Mouse (Mus musculus) kidney, adult 11 months (tissue): ENCODE results near the gene Zrsr1.

Source experiments
- DNase-seq: peaks from one replicate; pipeline ENCODE4 v3.0.0; 2022

Zrsr1 gene

DNA sequence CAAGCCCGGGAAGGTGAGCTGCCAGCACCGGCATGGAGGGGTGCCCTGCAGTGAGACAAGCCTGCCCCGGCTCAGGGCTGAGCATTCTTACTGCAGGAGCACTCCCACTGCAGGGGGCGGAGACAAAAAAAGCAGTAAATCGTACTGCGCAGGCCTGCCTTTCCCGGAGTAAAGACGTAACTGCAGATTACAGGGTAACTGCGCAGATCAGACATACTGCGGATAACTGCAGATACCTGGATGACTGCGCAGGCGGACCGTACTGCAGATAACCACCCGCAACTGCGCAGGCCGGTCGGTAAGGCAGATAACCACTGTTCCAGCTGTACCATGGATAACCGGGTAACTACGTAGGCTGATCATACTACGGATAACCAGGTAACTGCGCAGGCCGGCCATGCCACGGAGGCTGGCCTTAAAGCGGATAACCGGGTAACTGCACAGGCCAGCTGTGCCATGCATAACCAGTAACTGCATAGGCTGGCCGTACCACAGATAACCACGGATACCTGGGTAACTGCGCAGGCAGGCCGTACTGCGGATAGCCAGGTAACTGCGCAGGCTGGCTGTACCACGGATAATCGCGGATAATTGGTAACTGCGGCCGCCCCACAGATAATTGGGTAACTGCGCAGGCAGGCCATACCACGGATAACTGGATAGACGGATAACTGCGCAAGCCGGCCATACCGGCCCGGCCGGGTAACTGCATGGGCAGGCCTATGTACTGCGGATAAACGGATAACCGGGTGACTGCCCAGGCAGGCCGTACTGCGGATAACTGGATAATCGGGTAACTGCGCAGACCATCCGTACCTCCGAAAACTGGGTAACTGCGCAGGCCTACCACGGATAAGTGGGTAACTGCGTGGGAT, at the start of gene Zrsr1:
TSS of gene Zrsr1 (plus strand) at position 171 of the 875 bp plus-strand sequence.
- peak; percentile 85 for DNase-seq

DNA sequence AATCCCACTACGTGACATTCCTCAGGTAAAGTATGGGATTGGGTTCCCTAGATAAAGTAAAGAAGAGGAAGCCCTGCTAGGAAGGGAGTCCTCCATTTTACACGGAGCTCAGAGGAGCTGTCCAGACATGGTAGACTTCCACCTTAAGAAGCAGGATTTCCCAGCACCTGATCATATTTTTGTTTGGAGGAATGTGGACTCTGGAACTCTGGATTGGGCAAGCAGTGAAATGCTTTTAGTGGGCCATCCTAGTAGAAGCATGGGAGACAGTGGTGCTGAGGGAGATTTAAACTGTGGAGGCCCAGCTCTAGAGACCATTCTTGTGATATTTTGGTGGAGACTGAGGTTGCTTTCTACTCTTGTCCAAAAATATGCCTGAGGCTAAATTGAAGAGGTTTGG, 49.3 kb upstream of the Zrsr1 start:
- no peak for DNase-seq

DNA sequence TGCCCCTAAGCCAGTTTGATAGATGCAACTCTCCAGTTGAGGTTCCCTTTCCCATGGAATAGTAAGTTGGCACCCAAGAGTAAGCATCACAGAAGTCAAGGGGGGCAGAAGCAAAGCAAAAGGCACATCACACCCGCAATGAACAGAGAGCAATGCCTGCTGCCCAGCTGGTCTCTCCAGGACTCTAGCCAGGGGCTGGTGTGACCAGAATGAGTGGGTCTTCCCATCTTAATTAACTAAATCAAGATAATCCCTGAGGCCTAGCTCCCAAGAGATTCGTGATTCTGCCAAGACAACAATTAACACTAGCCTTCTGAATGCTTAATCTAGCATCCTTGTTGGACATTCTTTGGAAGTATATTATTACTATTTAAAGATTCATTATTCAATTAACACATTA, 48.2 kb upstream of the Zrsr1 start:
- DNase-seq: no peak

DNA sequence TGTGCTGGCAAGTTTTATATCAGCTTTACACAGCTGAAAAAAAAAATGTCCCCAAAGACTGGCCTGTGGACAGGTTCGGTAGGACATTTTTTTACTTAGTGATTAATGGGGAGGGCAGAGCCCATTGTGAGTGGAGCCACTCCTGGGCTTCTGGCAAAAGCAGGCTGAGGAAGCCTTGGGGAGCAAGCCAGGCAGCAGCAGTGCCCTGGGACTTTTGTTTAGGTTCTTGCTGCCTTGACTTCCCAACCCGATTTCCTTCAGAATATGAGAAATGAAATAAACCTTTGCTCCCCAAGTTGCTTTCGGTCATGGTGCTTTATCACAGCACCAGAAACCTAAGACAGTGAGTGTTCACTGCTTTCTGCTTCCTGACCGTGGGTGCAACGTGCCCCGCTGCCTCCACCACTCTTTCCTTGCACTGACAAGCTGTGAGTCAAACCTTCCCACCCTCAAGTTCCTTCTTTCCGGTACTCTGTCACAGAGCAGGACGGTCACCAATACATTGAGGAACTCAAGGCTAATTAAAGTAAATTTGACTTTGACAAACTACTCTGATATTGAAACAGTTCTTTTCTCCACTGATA, 43.1 kb upstream of the Zrsr1 start:
- no peak for DNase-seq

DNA sequence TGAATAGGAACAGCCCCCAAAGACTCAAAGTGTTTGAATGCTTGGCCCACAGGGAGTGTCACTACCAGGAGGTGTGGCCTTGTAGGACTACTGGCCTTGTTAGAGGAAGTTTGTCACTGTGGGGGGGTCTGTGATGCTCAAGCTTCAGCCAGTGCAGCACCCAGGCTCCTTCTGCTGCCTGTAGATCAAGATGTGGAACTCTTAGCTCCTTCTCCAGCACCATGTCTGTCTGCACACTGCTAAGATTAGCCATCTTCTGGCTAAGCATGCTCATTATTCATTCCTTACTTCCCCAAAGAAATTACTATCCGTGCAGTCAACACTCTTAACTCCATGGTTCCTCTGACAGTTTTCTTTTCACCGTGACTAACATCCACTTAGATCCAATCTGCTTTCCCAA, 41.7 kb upstream of the Zrsr1 start:
- no peak for DNase-seq

DNA sequence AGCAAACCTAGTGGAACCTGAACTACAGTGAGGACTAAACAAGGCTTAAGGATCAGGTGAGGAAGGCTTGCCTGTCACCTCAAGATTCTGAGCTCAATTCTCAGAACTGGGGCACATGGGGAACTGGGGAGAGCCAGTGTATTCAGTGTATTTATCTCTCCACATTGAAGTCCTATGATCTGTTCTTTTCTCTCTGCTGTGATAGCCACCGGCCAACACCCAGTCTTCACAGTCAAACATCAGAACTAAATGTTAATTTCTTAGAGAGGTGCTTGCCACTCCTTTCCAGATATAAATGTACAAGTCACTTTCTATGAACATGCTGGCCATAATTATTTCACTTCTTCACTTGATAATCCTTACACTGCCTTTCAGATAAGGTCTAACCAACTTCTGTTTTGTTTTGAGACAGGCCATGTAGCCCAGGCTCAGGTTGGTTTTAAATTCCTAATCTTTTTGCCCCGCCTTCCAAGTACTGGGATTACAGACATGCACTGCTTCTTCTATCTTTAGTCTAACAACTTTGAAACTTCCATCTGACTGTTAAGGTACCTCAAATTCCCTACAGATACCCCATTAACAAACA, 40.4 kb upstream of the Zrsr1 start:
- DNase-seq: no peak

DNA sequence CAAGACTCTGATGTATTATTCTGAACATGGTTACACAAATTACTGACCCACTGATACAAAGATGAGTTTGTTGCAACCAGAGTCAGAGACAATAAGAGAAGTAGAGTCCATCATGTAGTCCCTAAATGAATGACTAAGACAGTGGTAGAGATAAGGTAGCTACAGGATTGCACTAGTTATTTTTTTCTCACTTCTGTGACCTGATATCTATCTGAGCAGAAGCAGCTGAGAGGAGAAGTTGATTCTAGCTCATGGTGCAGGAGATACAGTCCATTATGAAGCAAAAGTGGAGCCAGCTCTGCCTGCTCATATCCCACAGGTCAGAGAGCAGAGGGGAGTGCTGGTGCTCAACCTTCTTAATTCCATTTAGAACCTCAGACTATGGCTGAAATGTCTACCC, 39.6 kb upstream of the Zrsr1 start:
- no peak for DNase-seq

DNA sequence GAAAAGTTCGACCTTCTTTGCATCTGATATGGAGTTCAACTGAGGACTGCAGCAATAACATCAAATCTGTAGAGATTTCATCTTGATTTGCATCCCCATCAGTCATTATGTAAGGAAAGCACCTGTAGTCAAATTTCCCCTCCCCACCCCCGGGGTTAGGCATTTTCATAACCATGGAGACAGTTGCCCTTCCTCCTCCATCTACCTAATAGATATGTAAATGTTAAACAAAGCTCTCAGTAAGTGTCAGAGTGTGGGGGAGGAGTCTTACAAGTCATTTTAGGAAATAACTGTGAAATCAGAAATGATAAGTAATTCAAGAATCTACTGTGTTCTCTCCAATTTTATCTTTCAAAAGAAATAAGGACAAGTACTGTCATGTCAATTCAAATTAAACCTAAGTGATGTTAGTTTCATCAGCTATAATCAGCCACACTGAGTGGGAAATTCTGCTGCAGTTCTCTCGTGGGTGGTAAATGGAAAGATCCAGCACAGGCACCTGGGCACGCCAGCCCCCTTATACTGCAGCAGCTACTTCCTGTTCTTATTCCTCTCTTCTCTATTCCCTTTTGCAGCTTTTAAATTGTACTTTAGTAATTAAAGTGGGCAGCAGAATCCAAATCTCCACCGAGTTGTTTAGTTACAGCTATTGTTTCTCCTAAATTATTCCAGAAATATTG, 35.2 kb upstream of the Zrsr1 start:
- no peak for DNase-seq

DNA sequence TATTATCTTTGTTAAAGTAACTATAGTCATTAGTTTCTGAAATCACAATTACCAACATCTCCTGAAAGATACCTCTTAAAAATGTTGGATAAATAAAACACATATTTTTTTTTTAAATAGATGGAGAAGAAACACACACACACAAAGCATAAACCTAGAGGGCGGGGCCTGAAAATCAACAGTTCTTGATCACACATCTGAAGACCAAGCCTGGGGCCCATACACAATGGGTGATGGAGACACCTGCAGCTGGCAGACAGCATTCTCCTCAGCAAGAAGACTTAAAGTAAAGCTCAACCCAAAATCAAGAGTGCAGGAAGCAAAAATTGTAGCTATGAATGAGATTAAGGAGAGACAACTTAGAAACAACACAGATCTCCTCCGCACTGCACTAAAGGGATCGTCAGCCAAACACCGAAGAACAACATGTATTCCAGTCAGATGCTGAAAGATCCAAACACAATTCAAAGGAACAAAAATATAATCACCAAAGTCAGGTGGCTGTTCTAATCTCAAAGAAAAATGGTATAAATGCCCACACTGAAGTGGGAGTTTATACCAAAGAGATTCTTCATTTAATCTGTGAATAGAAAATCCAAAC, 34.0 kb upstream of the Zrsr1 start:
- no peak for DNase-seq

DNA sequence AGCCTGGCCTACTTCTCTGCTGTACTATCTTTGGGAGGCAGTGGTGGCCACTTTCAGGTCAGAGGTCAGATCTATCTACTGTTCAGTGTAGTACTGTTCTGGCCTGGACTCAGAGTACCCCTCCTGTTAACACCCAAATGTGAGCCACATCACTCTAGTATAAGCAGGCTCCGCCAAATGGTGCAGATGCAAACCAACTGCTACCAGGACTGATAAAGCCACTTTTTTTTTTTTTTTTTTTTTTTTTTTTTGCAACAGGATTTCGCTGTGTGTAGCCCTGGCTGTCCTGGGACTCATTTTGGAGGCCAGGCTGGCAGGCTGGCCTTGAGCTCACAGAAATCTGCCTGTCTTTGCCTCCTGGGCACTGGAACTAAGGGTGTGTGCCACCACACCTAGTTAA, 32.8 kb upstream of the Zrsr1 start:
- no peak for DNase-seq

DNA sequence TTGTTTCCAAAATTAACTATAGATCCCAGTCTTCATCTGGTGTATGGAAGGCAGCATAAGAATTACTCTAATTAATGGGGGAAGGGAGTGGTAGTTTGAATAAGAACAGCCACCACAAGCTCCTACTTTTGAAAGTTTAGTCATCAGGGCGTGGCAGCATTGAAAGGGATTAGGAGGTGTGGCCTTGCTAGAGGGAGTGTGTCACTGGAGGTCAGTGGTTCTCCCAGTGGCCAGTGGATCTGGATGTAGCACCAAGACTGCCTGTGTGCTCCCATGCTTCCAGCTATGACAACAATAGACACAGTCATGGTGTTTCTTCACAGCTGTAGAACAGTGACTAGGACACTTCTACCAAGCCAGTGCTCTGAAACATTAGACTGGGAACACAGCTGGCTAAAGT, 22.7 kb upstream of the Zrsr1 start:
- no peak for DNase-seq

DNA sequence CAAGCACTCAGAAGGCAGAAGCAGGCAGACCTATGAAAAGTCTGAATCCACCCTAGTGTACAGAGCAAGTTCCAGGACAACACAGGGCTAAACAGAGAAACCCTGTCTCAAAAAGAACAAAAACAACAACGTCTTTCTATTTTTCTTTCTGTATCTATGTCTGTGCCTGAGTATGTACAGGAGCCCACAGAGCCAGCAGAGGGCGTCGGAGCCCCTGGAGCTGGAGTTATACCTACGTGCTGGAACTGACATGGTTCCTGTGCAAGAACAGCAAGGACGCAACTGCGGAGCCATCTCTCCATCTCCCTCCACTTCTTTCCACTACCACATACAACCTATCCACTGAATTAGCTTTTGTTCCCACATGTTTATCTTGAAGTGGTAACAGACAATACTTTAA, 21.7 kb upstream of the Zrsr1 start:
- no peak for DNase-seq

DNA sequence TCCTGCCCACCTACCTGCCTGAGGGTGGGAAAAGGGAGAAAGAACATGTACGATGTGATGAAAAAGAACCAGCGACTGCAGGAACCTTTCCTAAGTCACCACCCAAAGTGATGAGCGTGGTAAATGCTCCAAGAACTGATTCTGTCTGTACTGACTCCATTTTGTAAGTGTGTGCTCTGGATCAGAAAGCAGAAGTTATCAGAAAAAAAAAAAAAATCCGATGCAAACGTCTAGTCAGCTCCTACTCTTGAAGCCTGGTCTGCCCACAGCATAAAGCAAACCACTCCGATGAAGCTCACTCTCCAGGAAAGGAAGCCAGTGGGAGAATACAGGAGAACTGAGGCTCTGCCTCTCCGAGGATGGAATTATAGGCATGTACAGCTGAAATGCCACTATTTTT, 19.1 kb upstream of the Zrsr1 start:
- no peak for DNase-seq

DNA sequence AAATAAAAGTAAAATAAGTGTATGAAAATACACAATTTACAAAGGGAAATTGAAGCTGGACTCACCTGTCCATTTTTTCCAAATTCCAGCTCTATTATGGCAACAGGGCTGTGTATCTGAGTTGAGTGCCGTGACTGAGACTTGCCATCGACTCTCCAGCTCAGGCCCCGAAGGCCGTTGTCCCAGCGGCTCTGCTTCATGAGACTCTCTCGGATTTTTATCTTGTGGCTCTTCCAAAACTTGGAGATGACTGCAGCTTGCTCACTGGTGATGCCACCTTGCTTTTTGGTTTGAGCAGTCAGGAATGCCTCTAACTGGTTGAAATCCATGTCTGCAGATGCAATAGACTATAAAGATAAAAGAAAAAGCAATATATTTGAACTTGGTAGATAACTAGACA, 15.5 kb upstream of the Zrsr1 start:
- DNase-seq: no peak

DNA sequence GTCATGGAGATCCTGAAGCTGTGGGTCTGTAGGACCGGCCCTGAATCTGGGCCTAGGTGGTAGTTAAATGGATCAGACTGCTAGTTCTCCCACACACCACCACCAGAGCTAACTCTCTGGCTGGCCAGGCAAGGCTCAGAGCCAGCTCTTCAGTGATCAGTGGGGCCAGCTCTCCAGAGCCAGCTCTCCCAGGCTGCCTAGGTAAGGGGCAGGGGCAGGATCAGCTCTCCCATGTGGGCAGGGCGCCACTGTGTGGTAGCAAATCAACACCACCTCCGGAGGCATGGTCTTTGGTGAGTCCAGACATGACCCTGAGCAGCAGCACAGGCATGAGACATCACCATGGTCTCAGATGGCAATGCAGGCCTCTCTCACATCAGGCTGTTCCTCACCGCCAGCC, 15.0 kb upstream of the Zrsr1 start:
- peak; percentile 86 for DNase-seq

DNA sequence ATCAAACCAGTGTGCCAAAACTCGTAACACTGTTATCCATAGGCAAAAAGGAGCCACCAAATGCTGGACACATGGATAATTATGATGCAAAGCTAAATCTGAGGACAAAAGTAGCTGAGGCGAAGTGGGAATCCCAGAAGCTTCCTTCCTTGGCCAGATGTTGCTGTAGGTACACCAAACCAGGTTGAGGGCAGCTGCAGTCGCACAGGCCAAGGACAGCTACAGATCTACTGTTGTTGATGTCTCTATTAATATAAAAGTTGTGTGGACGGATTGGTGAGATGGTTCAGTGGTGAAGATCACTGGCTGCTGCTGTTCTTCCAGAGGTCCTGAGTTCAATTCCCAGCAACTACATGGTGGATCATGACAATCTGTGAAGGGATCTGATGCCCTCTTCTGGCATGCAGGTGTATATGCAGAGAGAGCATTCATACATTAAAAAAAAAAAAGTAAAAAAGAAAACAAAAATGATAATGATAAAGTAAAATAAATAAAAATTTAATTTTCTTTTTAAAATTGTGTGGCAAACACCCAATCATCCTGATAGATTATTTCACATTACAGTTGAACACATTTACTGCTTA, 13.9 kb upstream of the Zrsr1 start:
- DNase-seq: no peak

DNA sequence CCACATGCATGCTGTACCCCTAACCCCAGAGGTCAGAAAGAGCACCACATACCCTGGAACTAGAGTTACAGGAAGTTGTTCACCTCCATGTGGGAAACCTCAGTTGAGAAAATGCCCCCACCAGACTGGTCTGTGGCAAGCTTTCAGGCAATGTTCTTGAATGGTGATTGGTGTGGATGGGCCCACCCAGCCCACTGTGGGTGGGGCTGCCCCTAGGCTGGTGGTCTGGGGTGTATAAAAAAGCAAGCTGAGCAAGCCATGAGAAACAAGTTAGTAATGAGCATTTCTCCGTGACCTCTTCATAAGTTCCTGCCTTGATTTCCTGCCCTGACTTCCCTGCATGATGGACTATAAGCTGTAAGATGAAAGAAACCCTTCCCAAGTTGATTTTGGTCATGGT, 9.7 kb upstream of the Zrsr1 start:
- DNase-seq: no peak

DNA sequence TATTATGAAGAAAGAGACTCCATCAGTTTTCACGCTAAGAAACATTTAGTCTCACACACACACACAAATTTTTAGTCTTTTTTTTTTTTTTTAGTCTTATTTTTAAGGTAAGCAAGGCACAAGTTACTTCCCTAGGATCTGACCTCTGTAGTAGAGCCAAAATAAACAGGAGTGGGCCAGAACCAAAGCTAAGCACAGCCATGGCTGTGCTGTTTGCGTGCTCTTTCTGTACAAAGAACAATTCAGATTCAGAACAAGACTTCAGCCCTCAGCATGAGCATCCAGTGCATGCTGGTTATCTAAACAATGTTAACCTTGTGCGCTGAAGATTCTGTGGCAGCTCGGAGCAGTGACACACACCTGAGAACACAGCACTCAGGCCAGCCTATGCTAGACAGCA, 7.4 kb upstream of the Zrsr1 start:
- DNase-seq: peak; percentile 2

DNA sequence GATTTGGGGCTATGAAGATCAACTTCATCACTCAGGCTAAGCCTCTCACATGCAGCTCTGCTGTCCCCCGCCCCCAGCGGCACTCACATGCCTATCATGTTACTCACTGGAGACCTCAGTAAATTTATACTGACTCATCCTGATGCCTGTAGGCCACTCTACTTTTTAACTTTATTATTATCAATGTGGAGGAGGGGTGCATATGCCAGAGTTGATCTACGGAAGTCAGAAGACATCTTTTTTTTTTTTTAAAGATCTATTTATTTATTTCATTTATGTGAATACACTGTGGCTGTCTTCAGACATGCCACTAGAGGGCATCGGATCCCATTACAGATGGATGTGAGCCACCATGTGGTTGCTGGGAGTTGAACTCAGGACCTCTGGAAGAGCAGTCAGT, 6.3 kb upstream of the Zrsr1 start:
- peak; percentile 3 for DNase-seq

DNA sequence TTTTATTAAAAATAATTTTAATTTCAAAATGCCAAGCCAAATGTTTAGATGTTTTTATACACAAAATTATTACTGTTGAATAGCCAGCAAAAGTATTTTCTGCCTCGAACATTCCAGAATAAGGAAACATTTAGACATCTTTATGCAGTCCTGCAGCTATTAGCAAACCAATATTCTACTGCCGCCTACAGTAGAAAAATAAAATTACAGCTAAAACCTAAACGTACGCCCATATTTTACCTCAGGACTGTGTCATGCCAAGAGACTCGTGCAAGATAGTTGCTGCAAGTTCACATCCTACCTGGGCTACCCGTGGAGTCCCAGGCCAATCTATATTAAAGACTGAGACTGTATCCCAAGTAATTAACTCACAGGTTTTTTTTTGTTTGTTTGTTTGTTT, 2.3 kb upstream of the Zrsr1 start:
- DNase-seq: no peak

DNA sequence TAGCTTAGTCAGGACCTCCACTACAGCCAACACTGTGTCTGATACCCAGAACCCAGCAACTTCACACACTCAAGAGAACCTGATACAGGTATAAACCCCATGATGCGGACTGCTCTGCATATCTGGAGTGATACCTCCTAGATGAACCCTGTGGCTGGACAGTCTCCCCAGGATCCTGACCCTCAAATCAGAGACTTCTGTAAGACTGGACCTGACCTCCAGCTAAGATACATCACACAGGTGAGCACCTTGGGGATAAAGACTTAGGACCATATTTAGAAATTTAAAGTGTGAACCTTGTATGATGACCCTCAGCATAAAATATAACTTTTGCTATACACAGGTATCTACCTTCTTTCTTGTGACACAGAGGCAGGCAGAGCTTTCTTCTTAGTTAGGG, 1.3 kb upstream of the Zrsr1 start:
- DNase-seq: no peak

DNA sequence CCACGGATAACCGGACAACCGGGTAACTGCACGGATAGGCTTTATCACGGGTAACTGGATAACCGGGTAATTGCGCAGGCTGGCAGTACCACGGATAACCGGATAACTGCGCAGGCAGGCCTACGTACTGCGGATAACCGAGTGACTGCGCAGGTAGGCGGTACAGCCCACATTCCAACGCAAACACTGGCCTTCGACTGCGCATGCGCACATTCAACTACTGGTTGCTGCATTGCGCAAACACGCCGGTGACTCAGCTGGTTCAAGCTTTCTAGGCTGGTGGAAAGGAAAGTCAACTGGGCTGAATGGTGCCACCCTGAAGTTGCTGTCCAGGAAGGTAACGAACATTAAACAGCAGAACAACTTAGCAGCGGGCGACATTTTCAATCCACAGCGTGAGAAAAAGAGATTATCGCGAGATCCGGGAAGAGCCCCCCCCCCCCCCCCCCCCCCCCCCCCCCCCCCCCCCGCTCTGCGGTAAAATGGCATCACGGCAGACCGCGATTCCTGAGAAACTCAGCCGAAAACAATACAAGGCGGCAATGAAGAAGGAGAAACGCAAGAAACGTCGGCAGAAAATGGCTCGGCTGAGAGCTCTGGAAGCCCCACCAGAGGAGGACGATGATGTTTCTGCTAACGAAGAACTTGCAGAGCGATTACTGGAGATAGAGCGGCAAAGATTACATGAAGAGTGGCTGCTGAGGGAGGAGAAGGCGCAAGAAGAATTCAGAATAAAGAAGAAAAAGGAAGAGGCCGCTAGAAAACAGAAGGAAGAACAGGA, 1.1 kb downstream of the Zrsr1 start:
- DNase-seq: peak; percentile 85
